Mouse (Mus musculus) lung, postnatal 25 days (tissue): Measurements from ENCODE around the gene Clns1a.

Experiments
- DNase-seq: peaks from one replicate; pipeline ENCODE4 v3.0.0; 2022; ENCODE audit warnings: low spot score

Clns1a gene

GRCm38 (mm10) chr7:97728666-97729614 is 32.5 kb downstream of the Clns1a start:
- DNase-seq: no peak

- no peak for DNase-seq
Measured at GRCm38 (mm10) chr7:97730427-97730826, 34.0 kb downstream of the Clns1a start.

GRCm38 (mm10) chr7:97733606-97734005 is 37.2 kb downstream of the Clns1a start:
- no peak for DNase-seq

GRCm38 (mm10) chr7:97735021-97735420 is 38.6 kb downstream of the Clns1a start:
- DNase-seq: no peak

GRCm38 (mm10) chr7:97735886-97736420 is 39.5 kb downstream of the Clns1a start:
- peak; percentile 59 for DNase-seq

- DNase-seq: no peak
Measured at GRCm38 (mm10) chr7:97737256-97737637, 40.8 kb downstream of the Clns1a start.

- peak; percentile 89 for DNase-seq
Measured at GRCm38 (mm10) chr7:97737638-97738456, 41.4 kb downstream of the Clns1a start, which contains the start of gene Aqp11. Gene Aqp11 (minus strand): TSS chr7:97738289.

GRCm38 (mm10) chr7:97740948-97741347 is 44.5 kb downstream of the Clns1a start:
- peak; percentile 33 for DNase-seq

- no peak for DNase-seq
Measured at GRCm38 (mm10) chr7:97741756-97742291, 45.4 kb downstream of the Clns1a start.

GRCm38 (mm10) chr7:97745299-97745698 is 48.9 kb downstream of the Clns1a start:
- DNase-seq: peak; percentile 50

GRCm38 (mm10) chr7:97747176-97747707 is 50.8 kb downstream of the Clns1a start:
- no peak for DNase-seq

- peak; percentile 90 for DNase-seq
Measured at GRCm38 (mm10) chr7:97747787-97748497, 51.5 kb downstream of the Clns1a start.

- DNase-seq: peak; percentile 52
Measured at GRCm38 (mm10) chr7:97748527-97749206, 52.2 kb downstream of the Clns1a start.

- peak; percentile 30 for DNase-seq
Measured at GRCm38 (mm10) chr7:97749207-97750190, 53.1 kb downstream of the Clns1a start.

- DNase-seq: no peak
Measured at GRCm38 (mm10) chr7:97756967-97757881, 60.8 kb downstream of the Clns1a start.

- no peak for DNase-seq
Measured at GRCm38 (mm10) chr7:97764591-97764990, 68.2 kb downstream of the Clns1a start.

GRCm38 (mm10) chr7:97765181-97765962 is 68.9 kb downstream of the Clns1a start:
- no peak for DNase-seq

GRCm38 (mm10) chr7:97765963-97766347 is 69.5 kb downstream of the Clns1a start:
- DNase-seq: no peak
